Mouse (Mus musculus) liver, embryonic 14 days (tissue): ENCODE measurements around the gene Slc2a10. TPM values are rescaled to one million over a fixed set of nuclear protein-coding genes. Genes with fewer than 3 reads are reported as not detected.

Experiments used
- polyA plus RNA-seq: library from polyadenylated mRNA; depleted of rRNA; stranded (reverse); fragments of >200 nt; gene quantifications from 2 replicates; pipeline ENCODE4 v1.2.3, GENCODE M21; 2012; rRNA removed

The Slc2a10 gene
- 0.15 and 0.21 TPM in 2 replicates for polyA plus RNA-seq

DNA sequence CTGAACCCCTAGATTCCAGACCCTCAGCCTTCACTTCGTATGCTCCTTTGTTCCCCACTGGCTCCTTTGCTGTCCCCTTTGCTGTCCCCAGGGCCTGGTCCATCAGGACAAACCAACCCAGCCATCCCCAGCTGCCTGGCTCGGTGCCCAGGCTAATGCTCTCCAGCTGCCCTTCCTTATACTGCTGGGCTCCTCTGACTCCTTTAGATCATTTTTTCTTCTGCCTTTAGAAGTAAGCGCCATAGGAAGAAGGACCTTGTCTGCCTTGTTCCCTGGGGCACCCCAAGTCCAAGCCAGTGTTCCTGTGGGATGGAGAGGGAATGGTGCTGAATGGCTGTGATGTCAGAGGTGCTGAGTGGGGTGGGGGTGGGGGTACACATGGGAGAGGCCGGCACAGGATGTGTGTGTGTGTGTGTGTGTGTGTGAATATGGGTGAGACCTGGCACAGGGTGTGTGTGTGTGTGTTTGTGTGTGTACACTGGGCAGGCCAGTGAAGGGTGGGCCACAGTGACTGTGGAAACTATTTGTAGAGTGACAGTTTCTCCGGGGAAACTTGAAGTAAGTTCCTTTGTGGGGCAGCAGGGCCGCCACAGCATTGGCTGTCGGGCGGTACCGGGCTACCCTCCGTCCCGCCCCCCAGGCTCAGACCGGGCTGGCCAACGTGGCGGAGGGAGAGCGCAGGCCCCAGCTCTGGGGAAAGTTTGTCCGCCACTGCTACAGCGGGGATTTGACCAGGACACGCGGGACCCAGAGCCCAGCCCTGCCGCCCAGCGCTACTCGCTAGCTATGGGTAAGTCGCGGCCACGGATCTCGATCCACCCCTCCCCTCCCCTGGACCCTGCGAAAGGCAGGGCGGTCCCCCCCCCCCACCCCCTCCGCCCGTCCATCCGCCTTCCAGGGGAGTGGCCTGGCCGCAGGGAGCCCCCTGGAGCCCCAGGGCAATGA is at the start of gene Slc2a10:
TSS of gene Slc2a10 (plus strand) at position 529 of the 945 bp plus-strand sequence.

DNA sequence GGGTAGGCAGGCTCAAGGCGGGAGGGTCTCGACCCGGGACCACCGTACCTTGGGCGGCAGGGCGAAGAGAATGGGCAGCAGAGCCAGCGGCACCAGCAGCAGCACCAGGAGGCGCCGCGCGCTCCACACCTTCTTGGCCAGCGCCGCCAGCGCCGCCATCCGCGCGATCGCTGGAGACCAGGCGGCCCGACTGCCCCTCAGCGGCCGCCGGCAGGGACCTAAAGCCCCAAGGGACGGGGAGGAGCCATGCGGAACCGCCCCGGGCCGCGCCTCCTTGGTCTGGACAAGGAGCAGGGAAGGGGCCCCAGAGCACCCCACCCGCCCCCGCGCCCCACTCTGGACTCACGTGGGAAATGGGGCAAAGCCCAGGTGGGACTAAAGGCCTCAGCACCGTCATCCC is 30.6 kb upstream of the Slc2a10 start, which contains the start of gene Slc13a3:
TSS of gene Slc13a3 (minus strand) at position 228 of the 400 bp plus-strand sequence.

DNA sequence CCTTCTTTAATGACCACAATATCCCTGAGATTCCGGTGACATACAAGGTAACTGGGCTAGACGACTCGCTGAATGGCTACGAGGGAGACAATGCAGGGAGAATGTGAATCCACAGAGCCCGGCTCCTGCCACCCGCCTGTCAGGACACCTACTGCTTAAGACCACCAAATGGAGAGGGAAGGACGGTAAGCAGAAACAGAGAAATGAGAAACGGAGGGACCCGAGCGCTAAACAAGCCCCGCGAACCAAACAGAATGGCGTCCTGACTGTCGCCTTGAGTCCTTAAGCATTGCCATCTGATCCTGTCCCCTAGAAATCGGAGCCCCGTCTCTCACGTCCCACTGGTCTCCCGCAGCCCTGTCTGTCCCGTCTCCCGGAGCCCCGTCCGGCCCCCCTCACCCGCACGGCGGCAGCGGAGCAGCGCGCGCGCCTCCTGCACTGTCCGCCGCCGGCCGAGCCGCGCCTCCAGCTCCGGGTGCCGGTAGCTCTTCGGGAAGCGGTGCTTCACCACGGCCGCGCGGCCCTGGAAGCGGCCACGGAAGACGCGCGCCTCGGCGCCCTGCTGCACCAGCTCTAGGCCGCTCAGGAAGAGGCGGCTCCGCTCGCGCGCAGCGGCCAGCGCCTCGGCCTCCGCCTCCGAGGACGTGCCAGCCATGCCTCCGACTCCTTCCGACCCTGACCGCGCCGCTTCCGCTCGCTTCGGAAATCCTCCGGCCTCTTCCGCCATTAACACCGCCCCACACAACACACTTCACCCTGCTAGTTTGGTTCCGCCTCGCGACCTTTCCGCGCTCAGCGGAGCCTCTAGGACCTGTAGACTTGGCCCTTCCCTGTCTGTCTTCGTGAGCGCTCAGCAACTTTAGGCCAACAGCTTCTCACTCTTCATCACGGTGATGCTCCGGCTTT is 10.7 kb upstream of the Slc2a10 start, which contains the start of gene Trp53rka:
TSS of gene Trp53rka (minus strand) at position 677 of the 906 bp plus-strand sequence.

Other genes with a start within 250 kb of the Slc2a10 start
- 16.6 and 21.7 TPM in 2 replicates for gene Slc35c2, start 215.9 kb upstream of the Slc2a10 start, polyA plus RNA-seq
- gene Elmo2, start 177.3 kb upstream of the Slc2a10 start, polyA plus RNA-seq = 8.1 and 10.7 TPM in 2 replicates
- 0.02 and 0.06 TPM in 2 replicates for gene Zfp663, start 135.1 kb upstream of the Slc2a10 start, polyA plus RNA-seq
- 0.75 and 0.89 TPM in 2 replicates for gene Zfp334, start 115.5 kb upstream of the Slc2a10 start, polyA plus RNA-seq
- gene Ocstamp, start 103.4 kb upstream of the Slc2a10 start, polyA plus RNA-seq = 0.80 and 0.92 TPM in 2 replicates
- gene Slc13a3, start 30.6 kb upstream of the Slc2a10 start, polyA plus RNA-seq = 3.1 and 3.6 TPM in 2 replicates
- gene Trp53rka, start 10.5 kb upstream of the Slc2a10 start, polyA plus RNA-seq = 7.0 and 8.0 TPM in 2 replicates
- gene Eya2, start 91.2 kb downstream of the Slc2a10 start, polyA plus RNA-seq = 0.20 and 0.29 TPM in 2 replicates